Mouse (Mus musculus): ENCODE measurements around the gene Ficd.

Gene Ficd

DNA sequence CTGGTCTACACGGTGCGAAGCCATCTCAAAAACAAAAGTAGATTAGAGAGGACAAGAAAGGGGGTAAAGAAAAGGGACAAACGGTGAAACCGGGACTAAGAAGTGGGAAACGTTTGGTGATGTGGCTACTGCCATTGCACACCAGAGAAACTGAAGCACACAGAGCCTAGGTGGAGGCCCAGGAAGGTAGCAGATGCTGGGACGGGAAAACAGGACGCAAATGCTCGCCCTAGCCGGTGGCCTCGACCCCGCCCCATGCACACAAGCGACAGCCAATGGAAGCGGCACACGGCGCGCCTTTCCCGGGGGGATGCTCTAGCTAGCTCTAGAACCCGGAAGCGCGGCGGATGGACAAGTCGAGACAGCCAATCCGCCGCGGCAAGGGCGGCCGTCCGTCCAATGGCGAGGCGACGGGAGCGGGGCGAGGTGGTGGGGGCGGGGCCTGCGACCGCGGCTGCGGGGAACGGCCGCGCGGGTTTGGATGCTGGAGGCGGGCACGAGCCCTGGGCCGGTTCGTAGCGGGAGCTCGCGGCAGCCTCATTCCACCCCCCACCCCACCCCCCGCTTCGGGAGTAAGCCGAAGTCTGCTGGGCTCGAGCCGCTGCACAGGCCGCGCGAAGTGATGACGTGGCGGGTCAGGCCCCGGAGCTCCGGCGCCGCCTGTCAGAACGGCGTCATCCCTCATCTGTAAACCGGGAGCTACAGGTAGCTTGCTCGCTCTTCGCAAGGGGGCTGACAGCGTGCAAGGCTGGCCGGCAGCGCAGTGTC is at the start of gene Ficd:
Gene Ficd, plus strand, starts transcription at position 459 of the 768 bp plus-strand sequence.
- peak; percentile 95 for DNase-seq

DNA sequence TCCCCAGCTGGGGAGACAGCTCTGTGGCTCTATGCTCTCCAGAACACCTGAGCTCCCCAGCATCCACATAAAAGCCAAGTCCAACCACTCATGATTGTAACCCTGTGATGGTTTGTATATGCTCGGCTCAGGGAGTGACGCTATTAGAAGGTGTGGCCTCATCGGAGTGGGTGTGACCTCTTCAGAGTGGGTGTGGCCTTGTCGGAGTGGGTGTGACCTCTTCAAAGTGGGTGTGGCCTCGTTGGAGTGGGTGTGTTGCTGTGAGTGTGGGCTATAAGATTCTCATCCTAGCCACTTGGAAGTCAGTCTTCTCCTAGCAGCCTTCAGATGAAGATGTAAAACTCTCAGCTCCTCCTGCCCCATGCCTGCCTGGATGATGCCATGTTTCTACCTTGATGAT is 48.1 kb upstream of the Ficd start:
- no peak for DNase-seq

DNA sequence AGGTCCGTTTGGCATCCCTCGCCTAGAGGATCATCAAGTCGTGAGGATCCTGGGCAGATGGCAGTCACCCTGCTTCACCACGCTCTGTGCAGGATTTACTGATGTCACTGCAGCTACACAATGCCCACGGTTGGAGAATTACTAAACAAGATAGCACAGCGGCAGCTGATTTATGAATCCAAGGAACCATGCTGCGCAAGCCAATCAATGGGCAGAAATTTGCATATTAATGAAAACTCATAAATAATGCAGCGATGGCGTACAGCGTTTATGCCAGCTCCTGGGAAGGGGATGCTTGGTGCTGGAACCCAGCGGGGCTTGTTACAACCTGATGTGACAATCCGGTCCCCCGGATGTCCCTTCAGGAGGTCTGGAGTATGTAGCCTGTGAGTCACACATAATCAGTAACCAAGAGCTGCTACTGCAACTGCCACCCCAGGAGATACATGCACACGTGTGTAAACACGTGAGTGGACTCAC is 45.5 kb upstream of the Ficd start:
- no peak for DNase-seq

DNA sequence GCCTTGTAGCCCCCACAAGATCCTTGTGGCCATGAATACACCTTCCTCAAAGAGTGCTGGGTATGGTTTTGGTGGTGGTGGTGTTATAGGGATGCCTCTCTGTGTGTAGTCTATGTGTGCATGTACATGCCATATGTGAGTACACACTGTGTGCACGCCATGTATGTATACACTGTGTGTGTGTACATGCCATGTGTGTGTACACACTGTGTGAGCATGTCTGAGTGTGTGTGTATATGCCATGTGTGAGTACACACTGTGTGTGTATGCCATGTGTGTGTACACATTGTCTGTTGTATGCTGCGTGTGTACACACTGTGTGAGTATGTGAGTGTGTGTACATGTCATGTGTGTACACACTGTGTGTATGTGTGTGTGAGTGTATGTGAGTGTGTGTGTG is 44.7 kb upstream of the Ficd start:
- no peak for DNase-seq

DNA sequence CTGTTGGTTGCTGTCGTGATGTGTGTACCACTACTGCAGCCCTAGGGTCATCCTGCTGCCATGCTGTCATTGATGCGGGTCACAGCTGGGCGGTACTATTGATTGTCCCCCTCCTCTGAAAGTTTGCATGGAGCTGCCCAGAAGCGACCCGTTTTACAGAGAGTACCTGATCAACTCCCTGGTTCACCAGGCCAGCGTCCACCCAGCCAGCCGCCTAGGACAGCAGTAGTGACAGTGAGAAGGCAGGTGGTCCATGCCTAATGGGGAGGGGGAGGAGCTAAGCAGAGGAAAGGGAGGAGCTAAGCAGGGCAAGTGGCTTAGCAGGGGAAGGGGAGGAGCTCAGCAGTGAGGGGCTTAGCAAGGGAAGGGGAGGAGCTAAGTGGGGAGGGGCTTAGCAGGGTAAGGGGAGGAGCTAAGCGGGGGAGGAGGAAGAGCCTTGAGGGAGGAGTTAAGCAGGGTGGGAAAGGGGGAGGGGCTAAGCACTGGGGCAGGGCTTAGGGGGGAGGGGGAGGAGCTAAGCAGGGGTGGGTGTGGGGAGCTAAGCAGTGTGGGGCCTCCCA is 42.3 kb upstream of the Ficd start:
- DNase-seq = no peak

DNA sequence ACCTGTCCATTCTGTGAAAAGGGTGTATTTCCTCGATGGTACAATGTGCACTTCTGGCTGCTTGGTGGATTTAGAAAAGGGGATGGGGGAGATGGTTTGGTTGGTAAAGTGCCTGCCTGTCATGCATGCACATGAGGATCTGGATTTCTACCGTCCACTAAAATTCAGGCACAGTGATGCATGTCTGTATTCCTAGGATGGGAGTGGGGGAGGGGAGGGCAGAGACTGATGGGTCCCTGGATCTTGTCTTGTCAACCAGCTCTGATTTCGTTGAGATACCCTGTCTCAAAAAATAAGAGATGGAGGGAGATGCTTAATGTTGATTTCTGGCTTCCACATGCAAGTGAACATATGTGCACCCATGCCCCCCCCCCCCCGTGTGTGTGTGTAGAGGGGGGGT is 41.6 kb upstream of the Ficd start:
- DNase-seq = no peak

DNA sequence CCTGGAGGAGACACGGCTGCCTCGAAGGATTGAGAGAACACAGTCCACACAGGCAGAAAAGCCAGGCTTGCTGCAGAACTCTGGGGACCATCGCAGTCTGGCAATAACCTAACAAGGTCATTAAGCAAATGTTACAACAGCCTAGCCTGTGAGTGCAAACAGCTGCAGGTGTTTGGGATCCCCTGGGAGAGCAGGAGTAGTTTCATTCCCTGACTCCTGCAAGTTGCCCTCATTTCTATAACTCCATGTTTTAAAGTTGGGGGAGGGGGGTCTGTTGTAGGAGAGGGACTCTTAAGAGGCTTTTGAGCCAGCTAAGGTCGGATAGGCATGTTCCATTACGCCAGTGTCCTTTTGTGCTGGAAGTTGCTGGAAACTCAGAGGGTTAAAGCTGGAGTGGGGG is 41.2 kb upstream of the Ficd start:
- no peak for DNase-seq

DNA sequence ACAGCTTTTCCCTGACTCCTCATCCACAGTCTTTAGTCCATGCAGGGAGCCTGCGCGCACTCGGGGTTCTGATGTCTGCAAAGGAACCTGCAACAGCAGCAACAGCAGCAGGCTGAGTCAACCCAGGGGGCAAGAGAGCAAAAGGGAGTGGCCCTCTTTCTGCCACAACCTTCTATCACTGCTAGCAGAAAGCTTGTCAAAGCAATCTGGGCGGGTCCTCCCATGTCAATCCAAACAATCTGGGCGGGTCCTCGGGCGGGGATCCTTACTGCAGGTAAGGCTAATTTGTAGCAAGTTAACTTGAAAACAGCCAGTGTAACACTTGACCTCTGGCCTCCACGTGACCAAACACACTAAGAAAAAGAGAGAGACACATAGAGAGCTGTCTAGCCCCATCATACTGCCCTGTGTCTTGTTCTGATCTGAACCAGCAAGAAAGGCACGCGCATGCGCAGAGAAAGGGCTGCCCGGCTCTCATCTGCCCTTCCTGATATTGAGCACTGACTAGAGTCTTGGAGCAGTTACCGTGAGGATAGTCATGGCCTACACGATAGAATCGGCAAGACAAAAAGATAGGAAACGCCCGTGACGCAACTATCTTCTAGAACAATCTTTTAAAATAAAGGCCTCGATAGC is 35.1 kb upstream of the Ficd start:
- no peak for DNase-seq

DNA sequence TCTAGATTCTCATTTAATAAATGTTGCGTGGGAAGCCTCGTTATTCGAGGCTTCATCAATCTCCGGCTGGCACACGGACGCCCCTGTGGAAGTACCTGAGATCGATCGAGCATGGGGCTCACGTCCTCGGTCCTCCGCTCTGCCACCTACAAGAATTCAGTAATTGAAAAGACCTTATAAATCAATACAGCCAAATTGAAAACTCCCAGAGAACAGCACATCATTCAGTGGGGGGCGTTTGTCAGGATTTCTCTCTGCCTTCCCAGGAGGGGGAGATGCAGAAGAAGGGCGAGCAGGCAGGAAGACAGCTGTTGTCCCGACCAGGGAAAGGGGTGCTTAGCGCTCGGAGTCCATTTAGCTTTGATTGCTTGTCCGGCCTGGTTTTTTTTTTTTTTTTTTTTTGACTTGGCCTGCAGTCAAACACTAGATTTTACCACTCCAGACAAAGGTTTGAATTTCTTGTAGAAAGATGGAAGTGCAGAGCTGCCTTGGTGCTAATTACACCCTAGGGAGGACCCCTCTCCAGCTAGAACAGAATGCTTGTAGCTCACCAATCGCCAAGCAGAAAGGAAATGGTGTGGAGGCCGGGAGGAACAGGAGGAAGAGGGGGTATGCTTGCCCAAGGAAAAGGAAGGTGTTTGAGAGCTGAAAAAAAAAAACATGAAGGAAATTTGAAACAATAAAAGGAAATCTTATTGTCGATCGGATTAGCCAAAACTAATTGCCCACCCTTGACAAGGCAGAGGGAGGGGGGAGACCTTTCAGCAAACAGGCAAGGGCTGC is 31.6 kb upstream of the Ficd start:
- no peak for DNase-seq

DNA sequence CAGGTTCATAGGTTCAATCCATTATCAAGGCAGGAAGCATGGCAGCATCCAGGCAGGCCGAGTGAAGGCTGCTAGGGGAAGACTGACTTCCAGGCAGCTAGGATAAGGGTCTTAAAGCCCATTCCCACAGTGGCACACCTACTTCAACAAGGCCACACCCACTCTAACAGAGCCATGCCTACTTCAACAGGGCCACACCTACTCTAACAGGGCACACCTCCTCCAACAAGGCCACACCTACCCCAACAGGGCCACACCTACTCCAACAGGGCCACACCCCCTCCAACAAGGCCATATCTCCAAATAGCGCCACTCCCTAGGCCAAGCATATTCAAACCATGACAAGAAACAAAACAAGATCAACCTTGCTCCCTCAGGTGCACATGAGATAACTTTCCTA is 22.7 kb upstream of the Ficd start:
- no peak for DNase-seq

DNA sequence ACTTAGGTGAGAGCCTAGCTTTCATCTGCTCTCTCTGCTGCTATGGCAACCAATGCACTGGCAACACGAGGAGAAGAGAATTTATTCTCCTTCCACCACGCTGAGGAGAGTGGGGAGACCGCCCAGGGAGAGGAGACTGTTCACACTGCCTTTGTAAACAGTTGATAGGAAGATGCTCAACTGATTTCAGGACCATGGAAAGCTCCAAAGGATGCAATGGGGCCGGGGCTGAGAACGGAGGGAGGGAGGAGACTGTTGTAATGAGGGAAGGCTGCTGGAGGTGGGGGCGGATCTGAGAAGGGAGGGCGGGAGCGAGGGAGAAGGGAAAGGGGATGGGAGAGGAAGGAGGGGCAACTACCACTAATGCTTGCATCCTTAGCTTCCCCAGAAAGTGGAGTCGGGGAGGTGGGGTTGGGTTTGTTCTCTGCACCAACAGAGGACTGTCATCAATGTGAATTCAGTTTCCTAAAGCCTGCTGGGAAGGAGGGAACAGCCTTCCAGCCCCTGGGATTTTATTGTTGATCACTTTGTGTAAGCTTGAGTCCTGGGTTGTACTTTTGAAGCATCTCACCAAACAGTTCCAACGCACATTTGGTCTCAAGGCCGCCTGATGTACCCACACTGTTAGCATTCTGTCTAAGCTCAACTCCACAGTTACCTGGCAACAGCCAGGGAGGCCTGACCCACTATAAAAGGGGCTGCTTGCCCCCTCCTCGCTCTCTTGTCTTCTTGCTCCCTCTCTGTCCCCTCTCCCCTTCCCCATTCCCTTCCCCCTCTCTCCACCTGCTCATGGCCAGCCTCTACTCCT is 18.8 kb upstream of the Ficd start:
- DNase-seq = no peak

DNA sequence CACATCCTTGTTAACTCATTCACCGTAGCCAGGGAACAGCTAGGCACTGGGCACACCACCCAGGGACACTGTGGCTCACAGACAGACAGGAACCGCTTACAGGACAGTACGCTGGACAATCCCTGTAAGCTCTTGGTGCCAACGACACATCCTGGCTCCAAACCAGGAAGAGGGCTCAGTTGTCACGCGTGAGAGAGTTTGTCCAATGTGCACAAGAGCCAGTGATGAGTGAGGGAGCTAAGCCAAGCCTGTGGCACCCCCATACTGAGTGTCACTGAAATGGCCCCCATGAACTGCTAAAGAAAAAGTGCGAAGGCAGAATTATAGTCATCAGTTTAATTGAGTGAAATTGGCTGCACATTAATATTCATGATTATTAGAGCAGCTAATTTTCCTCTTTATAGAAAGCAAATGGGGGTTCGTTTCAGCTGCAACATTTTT is 16.4 kb upstream of the Ficd start:
- no peak for DNase-seq

DNA sequence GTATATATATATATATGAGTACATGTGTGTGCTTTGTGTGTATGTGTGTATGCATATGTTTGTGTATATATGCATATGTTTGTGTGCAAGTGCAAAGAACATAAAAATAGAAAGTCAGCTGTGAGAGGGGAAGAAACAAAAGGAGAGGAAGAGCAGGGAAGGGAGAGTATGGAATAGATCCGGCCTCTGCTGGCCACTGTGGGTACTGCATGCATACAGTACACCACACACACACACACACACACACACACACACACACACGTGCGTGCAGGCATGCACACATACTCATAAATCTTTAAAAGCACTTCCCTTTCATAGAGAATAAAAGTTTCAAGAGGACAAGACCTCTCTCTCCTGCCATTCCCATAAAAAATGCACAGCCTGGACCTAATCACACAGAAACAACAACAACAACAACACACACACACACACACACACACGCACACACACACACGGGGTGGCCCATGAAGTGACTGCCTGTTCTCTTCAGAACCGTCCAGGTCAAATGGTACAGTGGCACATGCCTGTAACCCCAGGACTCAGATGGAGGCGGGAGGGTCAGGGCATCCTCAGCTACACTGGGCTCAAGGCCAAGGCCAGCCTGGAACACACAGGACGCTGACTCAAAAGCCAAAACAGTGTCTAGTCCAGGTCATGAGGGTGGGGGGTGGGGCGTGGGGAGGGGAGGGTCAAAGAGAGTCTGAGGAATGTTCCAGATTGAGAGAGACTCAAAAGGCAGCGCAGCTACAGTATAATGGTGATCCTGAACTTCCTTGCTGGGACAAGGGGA is 13.2 kb upstream of the Ficd start:
- no peak for DNase-seq

DNA sequence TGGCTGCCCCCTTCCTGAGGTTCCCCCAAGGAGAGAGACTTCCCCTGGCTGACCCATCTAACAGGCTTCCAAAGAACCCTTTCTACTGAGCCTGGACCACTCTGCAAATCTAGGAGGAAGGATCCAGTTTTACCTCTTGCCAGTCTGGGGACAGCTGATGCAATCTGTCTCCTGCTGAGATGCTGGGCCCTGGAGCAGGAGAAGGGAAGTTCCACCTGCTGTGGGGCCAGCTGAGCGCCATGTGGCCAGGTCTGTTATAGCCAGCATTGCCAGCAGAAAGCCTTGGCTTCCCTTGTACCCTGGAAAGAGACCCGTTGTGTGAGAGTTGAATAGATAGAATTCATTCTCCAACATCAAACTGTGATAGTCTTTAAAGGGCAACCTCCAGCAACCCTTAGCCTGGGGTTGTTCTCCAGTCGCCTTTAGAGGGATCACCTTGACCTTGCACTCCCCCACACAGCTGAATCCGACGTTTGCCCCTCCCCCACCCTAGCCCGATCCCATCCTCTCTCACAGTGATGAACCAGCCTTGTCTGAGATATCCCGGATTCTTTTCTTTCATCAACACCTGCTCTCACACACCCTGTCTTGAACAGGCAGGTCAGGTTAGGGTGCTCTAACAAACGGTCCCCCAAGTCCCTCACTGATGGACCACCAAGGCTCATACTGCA is 11.9 kb upstream of the Ficd start:
- no peak for DNase-seq

DNA sequence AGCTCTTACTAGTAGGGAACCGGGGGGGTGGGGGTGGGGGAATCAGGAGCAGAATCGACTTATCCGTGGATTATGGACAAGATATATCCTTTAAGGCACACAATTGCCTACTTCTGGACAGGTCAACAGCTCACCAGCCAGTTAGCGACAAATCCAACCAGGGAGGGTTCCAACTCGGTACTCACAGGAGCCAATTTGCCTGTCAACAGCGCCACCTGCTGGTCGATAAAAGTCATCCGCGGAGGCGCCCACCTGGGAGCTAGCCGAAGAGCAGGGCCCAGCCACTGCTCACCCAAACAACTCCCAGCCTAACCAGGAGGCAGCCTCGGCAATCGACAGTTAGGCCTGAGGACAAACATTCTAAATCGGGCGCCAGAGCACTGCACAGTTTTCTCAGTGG is 11.2 kb upstream of the Ficd start, which contains the start of gene 1700069L16Rik:
Gene 1700069L16Rik, minus strand, starts transcription at position 327 of the 400 bp plus-strand sequence.
- DNase-seq = peak; percentile 87

DNA sequence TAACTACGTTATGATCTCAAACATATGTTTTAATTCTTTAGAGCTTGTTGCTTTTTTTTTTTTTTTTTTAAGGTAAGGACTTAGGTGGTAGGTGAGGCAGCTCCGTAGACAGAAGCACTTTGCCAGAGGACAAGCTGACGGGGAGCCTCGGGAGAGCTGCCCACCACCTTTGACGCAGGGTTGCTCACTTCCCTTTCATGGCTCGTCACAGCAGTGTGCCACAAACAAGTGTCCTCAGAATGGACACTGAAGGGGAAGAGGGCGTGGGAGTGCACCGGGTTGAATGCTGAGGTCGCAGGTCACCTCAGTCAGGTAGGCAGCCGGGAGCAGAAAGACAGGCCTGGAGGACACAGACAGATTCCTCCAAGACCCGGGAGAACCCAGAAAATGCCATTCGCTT is 10.2 kb upstream of the Ficd start:
- DNase-seq = no peak

DNA sequence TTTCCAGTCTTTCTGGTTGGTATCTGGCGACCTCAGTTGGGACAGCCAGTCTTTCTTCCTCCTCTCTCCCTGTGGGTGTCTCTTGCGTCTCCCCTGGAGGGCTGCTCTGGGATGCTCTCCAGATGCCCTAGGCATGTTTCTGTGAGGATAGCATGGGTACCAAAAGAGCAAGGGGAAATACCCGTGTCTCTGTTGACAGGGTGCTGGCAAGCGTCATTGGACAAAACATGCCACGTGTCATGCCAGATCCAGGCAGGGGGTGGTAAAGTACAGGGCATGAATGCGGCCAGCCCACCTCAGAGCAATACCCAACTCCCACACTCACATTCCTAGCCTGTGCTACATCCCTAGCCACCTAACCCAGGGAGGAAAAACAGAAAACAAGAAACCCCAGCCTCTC is 9.0 kb upstream of the Ficd start:
- DNase-seq = no peak

DNA sequence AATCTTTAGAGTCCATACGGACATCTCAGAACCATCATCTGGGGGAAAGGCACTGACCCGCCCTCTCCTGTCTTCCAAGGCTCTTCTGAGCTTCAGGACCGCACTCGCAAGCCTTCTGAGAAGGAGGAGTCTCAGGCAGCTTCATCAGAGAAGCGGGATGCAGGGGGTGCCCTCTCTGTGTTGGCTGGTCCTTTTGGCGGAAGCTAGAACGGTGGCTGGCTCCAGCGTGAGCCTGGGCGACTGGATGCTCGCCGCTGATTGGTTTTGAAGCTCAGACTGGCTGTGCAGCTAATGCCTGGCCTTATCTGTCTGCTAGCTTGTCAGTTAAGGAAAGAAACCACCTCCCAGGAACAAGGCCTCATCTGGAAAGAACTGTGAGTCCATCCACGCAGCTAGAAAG is 8.4 kb upstream of the Ficd start:
- no peak for DNase-seq

DNA sequence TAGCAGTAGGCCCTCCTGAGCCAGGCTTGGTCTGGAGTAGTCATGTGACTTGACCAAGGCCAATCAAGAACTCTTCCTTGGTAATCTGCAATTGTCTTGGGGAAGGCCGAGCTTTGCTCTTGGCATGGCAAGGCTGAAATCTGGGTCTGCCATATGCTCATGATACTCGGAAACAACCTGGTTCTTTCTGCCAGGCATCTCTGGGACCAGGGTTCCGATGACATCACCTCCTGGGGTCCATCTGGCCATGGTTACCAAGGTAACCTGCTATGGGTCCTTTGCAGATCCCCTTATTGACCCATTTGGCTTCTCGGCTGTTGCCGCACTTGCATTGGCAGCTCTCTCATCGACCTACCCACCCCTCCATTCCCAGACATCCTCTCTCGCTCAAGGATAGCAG is 7.6 kb upstream of the Ficd start:
- no peak for DNase-seq

DNA sequence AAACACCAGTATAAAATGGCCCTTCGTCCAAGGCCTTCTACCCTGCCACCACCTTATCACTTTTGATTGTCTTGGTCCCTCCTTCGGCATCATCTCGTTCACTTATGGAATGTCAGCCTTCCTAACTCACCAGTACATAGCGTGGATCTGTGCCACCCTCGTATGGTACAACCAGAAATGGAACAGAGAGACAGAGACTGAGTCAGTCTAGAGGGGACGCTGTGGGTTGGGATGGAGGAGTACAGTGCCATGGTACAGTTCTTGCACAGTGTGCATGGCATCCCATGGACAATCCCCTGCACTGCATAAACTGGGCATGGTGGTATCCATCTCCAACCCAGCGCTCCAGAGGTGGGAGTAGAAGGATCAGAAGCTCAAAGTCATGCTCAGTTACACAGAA is 6.9 kb upstream of the Ficd start:
- no peak for DNase-seq

DNA sequence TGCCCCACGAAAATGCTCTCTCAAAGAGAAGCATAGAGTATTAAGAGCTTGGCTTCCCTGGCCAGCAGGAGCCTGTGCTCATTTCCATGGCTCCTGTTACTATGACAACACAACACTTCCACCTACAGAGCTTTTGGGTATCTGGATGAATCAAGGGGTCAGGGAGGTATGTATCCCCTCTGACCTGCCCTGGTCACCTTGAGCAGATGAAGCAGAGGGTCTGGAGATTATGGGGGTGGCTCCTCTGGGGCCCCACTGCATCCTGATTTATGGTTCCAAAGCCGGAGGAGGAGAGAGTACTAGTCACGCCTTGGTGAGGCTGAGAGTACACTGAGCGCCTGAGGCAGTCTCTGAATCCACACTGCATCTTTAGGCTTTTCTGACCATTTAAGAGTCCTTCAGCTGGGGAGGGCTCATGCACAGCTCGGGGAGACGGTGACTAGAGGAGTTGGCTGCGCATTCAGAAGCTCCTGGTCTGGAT is 4.9 kb upstream of the Ficd start:
- no peak for DNase-seq

Data from thymus, postnatal 4 days (tissue).